Comparison of ENCODE assay signal across 8 mouse cellular contexts in genomic region chr9:58216402-58216801, GRCm38 (mm10). TPM values are rescaled to one million over a fixed set of nuclear protein-coding genes. Genes with fewer than 3 reads are reported as not detected.
DNase-seq lines count a peak whose midpoint lies in the region; ATAC-seq and TF ChIP-seq lines count a peak whose summit lies in the region.

No protein-coding gene starts in this region.

- no peak overlapping the region for H3K4me3 ChIP-seq in heart, adult 2 months
- no peak overlapping the region for H3K4me3 ChIP-seq in C2C12 (ENCODE audit: insufficient read depth, poor library complexity, severe bottlenecking)
- no peak overlapping the region for H3K4me3 ChIP-seq in liver, embryonic 12.5 days

- intact Hi-C loops in heart, adult 2 months (cut with DNase I), result no loop called here

- H3K27ac ChIP-seq in heart, adult 2 months, result no peak overlapping the region
- 0 out of 2 replicates have a peak overlapping the region, but pooled peaks have one; percentile 45 for H3K27ac ChIP-seq in liver, embryonic 12.5 days

- H3K79me3 ChIP-seq in C2C12 (ENCODE audit: low read depth), result no peaks in the 10 kb centered on the region

- no peak overlapping the region for H3K4me2 ChIP-seq in liver, embryonic 12.5 days

- 60% methylated on average over 6 of the region's 6 CpGs for WGBS in heart, adult 2 months
- WGBS in liver, embryonic 12.5 days (ENCODE audit: insufficient replicate concordance), result 59% methylated on average over 6 of the region's 6 CpGs

- DNase-seq in heart, adult 2 months, result no peak
- DNase-seq in heart, adult 9 months (ENCODE audit: low spot score in 2 of 2), result no peak
- peak; percentile 52 for DNase-seq in adrenal gland, postnatal 14 days
- DNase-seq in frontal cortex, postnatal 36 days (ENCODE audit: low spot score in 2 of 2), result peak; percentile 32 to 33
- peak; percentile 53 for DNase-seq in right cerebral cortex, postnatal 4 days

- TF ChIP-seq CTCF in heart, adult 2 months (IDR thresholded peaks at IDR 0.05), result peak; percentile 60
- TF ChIP-seq CTCF in C2C12 (IDR thresholded peaks at IDR 0.05; ENCODE audit: control insufficient read depth, insufficient read depth, insufficient read length), result peak; percentile 67

- ATAC-seq in liver, embryonic 12.5 days, result no peak
- no peak for ATAC-seq in erythroid progenitor cell, adult 5-6 weeks (replicated peaks; ENCODE audit: low FRiP score, poor library complexity, severe bottlenecking)

- no peaks in the 10 kb centered on the region for H3K27me3 ChIP-seq in heart, adult 2 months (ENCODE audit: control insufficient read depth, insufficient read depth, low read length)
- H3K27me3 ChIP-seq in C2C12 (ENCODE audit: control insufficient read depth, insufficient read depth, insufficient read length), result no peaks in the 10 kb centered on the region
- peaks cover 15% of the 10 kb centered on the region for H3K27me3 ChIP-seq in liver, embryonic 12.5 days (replicated peaks)

- no peaks in the 10 kb centered on the region for H3K79me2 ChIP-seq in heart, adult 2 months (replicated peaks; ENCODE audit: control insufficient read depth, insufficient read depth, low read length)
- no peaks in the 10 kb centered on the region for H3K79me2 ChIP-seq in C2C12 (ENCODE audit: control insufficient read depth, insufficient read depth)

- H3K9ac ChIP-seq in heart, adult 2 months (ENCODE audit: low read depth, low read length), result no peak overlapping the region
- H3K9ac ChIP-seq in liver, embryonic 12.5 days, result no peak overlapping the region

- TF ChIP-seq EP300 in heart, adult 2 months (IDR thresholded peaks at IDR 0.05; ENCODE audit: insufficient read depth, low read depth, low read length), result no peak

- TF ChIP-seq POLR2A in heart, adult 2 months (IDR thresholded peaks at IDR 0.05; ENCODE audit: insufficient read depth, low read depth, low read length), result no peak

- H3ac ChIP-seq in C2C12 (ENCODE audit: control insufficient read depth, insufficient read length, low read depth), result no peak overlapping the region

- no peaks in the 10 kb centered on the region; the same call in 1 of the 2 replicates for H3K4me1 ChIP-seq in heart, adult 2 months (ENCODE audit: control insufficient read depth, insufficient read depth, low read length)
- peaks cover 45% of the 10 kb centered on the region for H3K4me1 ChIP-seq in liver, embryonic 12.5 days

- H3K9me3 ChIP-seq in liver, embryonic 12.5 days (replicated peaks), result no peaks in the 10 kb centered on the region

- H3K36me3 ChIP-seq in heart, adult 2 months (ENCODE audit: control insufficient read depth, insufficient read depth, low read length), result no peaks in the 10 kb centered on the region
- peaks cover 19% of the 10 kb centered on the region for H3K36me3 ChIP-seq in C2C12 (ENCODE audit: control insufficient read depth, insufficient read depth)
- peaks cover 30% of the 10 kb centered on the region for H3K36me3 ChIP-seq in liver, embryonic 12.5 days

TF ChIP-seq in C2C12, 6 proteins besides CTCF, POLR2A, EP300 and RAD21:
- TF ChIP-seq MAX (IDR thresholded peaks at IDR 0.05) (no peak), USF1 (IDR thresholded peaks at IDR 0.05; ENCODE audit: low read depth) (no peak), MYOD1 (IDR thresholded peaks at IDR 0.05; ENCODE audit: control insufficient read depth, insufficient read length, low read depth) (no peak), MYOG (IDR thresholded peaks at IDR 0.05; ENCODE audit: control insufficient read depth, extremely low read depth, insufficient read length) (no peak), CEBPB (IDR thresholded peaks at IDR 0.05; ENCODE audit: low read depth) (no peak), FOSL1 (IDR thresholded peaks at IDR 0.05; ENCODE audit: insufficient read depth, low read length, poor library complexity, severe bottlenecking) (no peak)

RNA-seq across cellular contexts. Expression of gene Islr2, which starts 12.3 kb away (rescaled TPM):
- total RNA-seq in heart, adult 2 months (2021), result under 1 TPM; 0.57 to 0.96 TPM
- polyA plus RNA-seq in heart, adult 2 months (2012; rRNA removed), result 0.61 and 1.8 TPM in 2 replicates
- 0.07 TPM for polyA plus RNA-seq in C2C12 (2012; fragmentation: generic; extraction: Trizol)
- 2.2 and 6.2 TPM in 2 replicates for total RNA-seq in adrenal gland, postnatal 14 days (2021)
- polyA plus RNA-seq in liver, embryonic 12.5 days (2016; fragmentation: Nextera tagmentation; extraction: Ambion mirVana), result 0.07 TPM in 1 of 2 replicates, not detected in the other
- 0.42 TPM in 1 of 2 replicates, not detected in the other for total RNA-seq in erythroid progenitor cell, adult 5-6 weeks (2015; ENCODE audit: low replicate concordance)
- 0.23 TPM in 1 of 2 replicates, not detected in the other for total RNA-seq in erythroid progenitor cell, adult 5-6 weeks (2017; ENCODE audit: low replicate concordance)

RNA-seq across cellular contexts. Expression of gene Islr, which starts 12.3 kb away (rescaled TPM):
- total RNA-seq in heart, adult 2 months (2021), result 10 to 100 TPM; 19.1 to 29.8 TPM
- 100.0 and 139 TPM in 2 replicates for polyA plus RNA-seq in heart, adult 2 months (2012; rRNA removed)
- polyA plus RNA-seq in C2C12 (2012; fragmentation: generic; extraction: Trizol), result 10.3 TPM
- 28.0 and 29.1 TPM in 2 replicates for total RNA-seq in adrenal gland, postnatal 14 days (2021)
- polyA plus RNA-seq in liver, embryonic 12.5 days (2016; fragmentation: Nextera tagmentation; extraction: Ambion mirVana), result 4.9 and 5.9 TPM in 2 replicates
- total RNA-seq in erythroid progenitor cell, adult 5-6 weeks (2015; ENCODE audit: low replicate concordance), result 0.72 TPM in 1 of 2 replicates, not detected in the other
- 0.26 and 0.30 TPM in 2 replicates for total RNA-seq in erythroid progenitor cell, adult 5-6 weeks (2017; ENCODE audit: low replicate concordance)

RNA-seq across cellular contexts. Expression of gene Pml, which starts 33.2 kb away (rescaled TPM):
- 1 to 10 TPM; 7.5 to 8.2 TPM for total RNA-seq in heart, adult 2 months (2021)
- 10.4 and 10.5 TPM in 2 replicates for polyA plus RNA-seq in heart, adult 2 months (2012; rRNA removed)
- 24.3 TPM for polyA plus RNA-seq in C2C12 (2012; fragmentation: generic; extraction: Trizol)
- total RNA-seq in adrenal gland, postnatal 14 days (2021), result 21.4 and 26.8 TPM in 2 replicates
- polyA plus RNA-seq in liver, embryonic 12.5 days (2016; fragmentation: Nextera tagmentation; extraction: Ambion mirVana), result 24.4 and 26.5 TPM in 2 replicates
- total RNA-seq in erythroid progenitor cell, adult 5-6 weeks (2015; ENCODE audit: low replicate concordance), result 226 and 252 TPM in 2 replicates
- 113 and 157 TPM in 2 replicates for total RNA-seq in erythroid progenitor cell, adult 5-6 weeks (2017; ENCODE audit: low replicate concordance)

RNA-seq across cellular contexts. Expression of gene Stoml1, which starts 36.6 kb away (rescaled TPM):
- total RNA-seq in heart, adult 2 months (2021), result 1 to 10 TPM; 9.2 to 9.6 TPM
- polyA plus RNA-seq in heart, adult 2 months (2012; rRNA removed), result 23.4 and 29.4 TPM in 2 replicates
- polyA plus RNA-seq in C2C12 (2012; fragmentation: generic; extraction: Trizol), result 13.4 TPM
- total RNA-seq in adrenal gland, postnatal 14 days (2021), result 13.4 and 18.8 TPM in 2 replicates
- polyA plus RNA-seq in liver, embryonic 12.5 days (2016; fragmentation: Nextera tagmentation; extraction: Ambion mirVana), result 6.5 and 6.6 TPM in 2 replicates
- 5.0 TPM in 1 of 2 replicates, not detected in the other for total RNA-seq in erythroid progenitor cell, adult 5-6 weeks (2015; ENCODE audit: low replicate concordance)
- total RNA-seq in erythroid progenitor cell, adult 5-6 weeks (2017; ENCODE audit: low replicate concordance), result 1.9 and 3.2 TPM in 2 replicates

Comparison
In these comparisons a context has a peak if more than half of its experiments do, and no peak if none do; other contexts are left out.
1. DNase-seq: peak in adrenal gland, postnatal 14 days (single experiment), frontal cortex, postnatal 36 days (2 of 2) and right cerebral cortex, postnatal 4 days (single experiment); none in heart, adult 2 months (0 of 2) and heart, adult 9 months (0 of 2).
2. RNA of gene Islr, which starts 12.3 kb away (total RNA-seq): 19.1 to 29.8 TPM in heart, adult 2 months and 28.0 to 29.1 TPM in adrenal gland, postnatal 14 days; 0.26 to 0.72 TPM in erythroid progenitor cell, adult 5-6 weeks; every median in the first group is over 10 times any median in the second.